Mouse (Mus musculus) stomach, postnatal 0 days (tissue): ENCODE measurements at regions not wholly inside any gene's neighbourhood (a gene's known extent, or its start where the extent isn't known, plus 50 kb on each side); places are given as distances from the start of the nearest gene placed in this dataset.
"Not testable (repeated sequence)": the region's sequence is repeated elsewhere in the genome, so short reads cannot be mapped to it uniquely, and the experiment has no call there.

Source experiments
- CTCF ChIP-seq: IDR thresholded peaks from 2 replicates; pipeline ENCODE4 v1.5.1; 2016; ENCODE audit warnings: antibody characterized with exemption, low read depth, mild to moderate bottlenecking, moderate library complexity
- EP300 ChIP-seq: optimal IDR thresholded peaks from 2 replicates; pipeline ENCODE3; 2016; ENCODE audit warnings: antibody characterized with exemption

DNA sequence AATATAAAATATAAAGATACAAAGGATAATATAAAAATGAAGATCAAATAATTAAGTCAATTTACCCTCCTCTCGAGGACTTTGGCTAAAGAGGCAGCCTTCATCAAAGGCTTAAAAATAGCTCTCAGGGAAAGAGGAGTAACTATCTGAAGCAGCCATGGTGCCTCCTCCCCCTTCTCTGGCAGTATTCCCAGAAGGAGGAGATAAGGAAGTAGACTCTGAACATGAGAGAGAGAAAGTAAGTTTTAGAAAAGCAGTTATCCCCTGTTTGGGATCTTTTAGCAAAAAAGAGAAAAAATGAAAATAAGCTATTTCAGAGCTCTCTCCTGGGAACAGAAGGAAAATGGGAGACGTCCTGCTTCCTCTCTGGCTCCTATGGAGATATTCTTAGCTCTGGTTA, 406.7 kb upstream of the Jmjd1c start:
- not testable (repeated sequence) for TF ChIP-seq CTCF, EP300
